Mouse (Mus musculus) heart, embryonic 14.5 days (tissue): ENCODE data around the gene Calhm6. TPM values are rescaled to one million over a fixed set of nuclear protein-coding genes. Genes with fewer than 3 reads are reported as not detected.

Source experiments
- ATAC-seq: fragments of 200-750 bp; cut with Nextera tagmentation; 2 replicates; pipeline ENCODE4 v1.8.0; 2017; ENCODE audit warnings: low read depth, moderate TSS enrichment; ENCODE audit not compliant: insufficient number of reproducible peaks, insufficient read depth, low FRiP score
- H3K27ac ChIP-seq, 2 experiments: fragments of 200-500 bp in 1 of 2; fragments of 300-500 bp in 1 of 2; sonication (generic) in 1 of 2; replicated peaks in 1 of 2; 2 replicates each; pipeline ENCODE4 v1.5.1; 2012 to 2014; ENCODE audit warnings: low read depth in 2 of 2, low read length in 2 of 2, control low read depth in 1 of 2, mild to moderate bottlenecking in 1 of 2, mixed read lengths in 1 of 2; ENCODE audit not compliant: control insufficient read depth in 1 of 2, insufficient read depth in 1 of 2
- H3K27me3 ChIP-seq: fragments of 300-500 bp; sonication (generic); 2 replicates; pipeline ENCODE4 v1.6.1; 2014; ENCODE audit warnings: mild to moderate bottlenecking, low read length, control low read depth; ENCODE audit not compliant: control insufficient read depth, insufficient read depth
- H3K36me3 ChIP-seq: fragments of 300-500 bp; sonication (generic); 2 replicates; pipeline ENCODE4 v1.6.1; 2014; ENCODE audit warnings: mild to moderate bottlenecking, control low read depth, low read length, mixed read lengths; ENCODE audit not compliant: control insufficient read depth, insufficient read depth
- H3K4me1 ChIP-seq, 2 experiments: fragments of 200-500 bp in 1 of 2; fragments of 300-500 bp in 1 of 2; sonication (generic) in 1 of 2; 2 replicates each; pipeline ENCODE4 v1.6.1; 2012 to 2014; ENCODE audit warnings: low read length in 2 of 2, control low read depth in 1 of 2, mixed read lengths in 1 of 2; ENCODE audit not compliant: control insufficient read depth in 2 of 2, insufficient read depth in 2 of 2
- H3K4me2 ChIP-seq: fragments of 300-500 bp; sonication (generic); 2 replicates; pipeline ENCODE4 v1.6.1; 2014; ENCODE audit warnings: mild to moderate bottlenecking, low read length
- H3K4me3 ChIP-seq, 2 experiments: fragments of 200-500 bp in 1 of 2; fragments of 300-500 bp in 1 of 2; sonication (generic) in 1 of 2; 2 replicates each; pipeline ENCODE4 v1.5.1; 2012 to 2014; ENCODE audit warnings: low read length in 2 of 2, mild to moderate bottlenecking in 2 of 2, control low read depth in 1 of 2, low read depth in 1 of 2, moderate library complexity in 1 of 2; ENCODE audit not compliant: control insufficient read depth in 1 of 2, insufficient read depth in 1 of 2
- H3K9ac ChIP-seq: fragments of 300-500 bp; sonication (generic); 2 replicates; pipeline ENCODE4 v1.6.1; 2014; ENCODE audit warnings: mild to moderate bottlenecking, low read length
- H3K9me3 ChIP-seq: fragments of 300-500 bp; sonication (generic); 2 replicates; pipeline ENCODE4 v1.6.1; 2016; ENCODE audit warnings: low read length, control low read depth; ENCODE audit not compliant: control insufficient read depth
- WGBS: fragments of 180-500 bp; shearing (Covaris S2); extraction: QIAGEN DNeasy Blood & Tissue Kit; methylation state at CpG from one replicate; pipeline ENCODE4 v1.1.7; 2014; 5-methylcytosine and 5-hydroxymethylcytosine counted together
- polyA plus RNA-seq: library from polyadenylated mRNA; unstranded; fragments of >200 nt; fragmentation: Nextera tagmentation; extraction: Ambion mirVana; gene quantifications from 2 replicates; pipeline ENCODE4 v1.2.1, GENCODE M21; 2014

The Calhm6 gene
- polyA plus RNA-seq, 1 experiment from 2014 or later, result 0.74 TPM

DNA sequence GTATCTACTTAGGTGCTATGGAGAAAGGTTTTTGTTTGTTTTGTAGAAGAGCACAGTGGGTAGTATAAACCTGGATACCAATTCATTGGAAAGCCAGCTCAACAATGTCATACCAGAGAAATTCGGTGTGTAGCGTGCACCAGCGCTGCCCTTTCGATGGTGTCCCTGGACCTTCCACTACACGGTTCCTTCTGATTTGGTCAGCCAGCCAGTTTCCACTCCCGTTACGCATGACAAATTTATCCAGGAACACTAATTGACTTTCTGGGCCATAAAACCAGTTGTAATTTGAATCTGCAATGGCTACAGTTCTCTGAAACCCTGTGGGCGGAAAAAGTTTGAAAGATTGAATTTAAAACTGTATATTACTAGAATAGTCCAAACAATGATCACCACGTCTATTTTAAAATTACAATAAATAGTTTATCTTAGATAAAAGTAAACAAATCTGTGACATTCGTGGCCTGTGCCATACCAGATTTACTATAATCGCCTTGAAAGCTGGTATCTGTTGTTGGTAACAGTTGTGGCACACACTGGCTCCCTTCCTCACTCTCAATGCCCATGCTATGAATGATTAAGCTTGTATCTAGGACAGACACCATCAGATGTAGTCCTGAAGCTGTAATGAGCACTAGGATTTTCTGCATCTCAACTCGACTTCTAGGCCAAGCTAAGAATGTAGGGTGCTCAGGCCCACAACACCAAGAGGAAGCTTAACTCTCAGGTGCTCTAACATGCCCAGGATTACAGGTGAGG is 28.2 kb upstream of the Calhm6 start:
- Histone ChIP-seq H3K9me3 (no peaks in the 10 kb centered on the region), H3K36me3 (peaks cover 34% of the 10 kb centered on the region), H3K27me3 (no peaks in the 10 kb centered on the region), H3K4me3 (no peak overlapping the region), H3K9ac (no peak overlapping the region), H3K27ac (no peak overlapping the region), H3K4me2 (no peak overlapping the region), H3K4me1 (peaks cover 4 to 8% of the 10 kb centered on the region in 2 experiments; a peak in 3 of 4 replicates)
- no peak for ATAC-seq
- 89% methylated on average over 12 of the region's 12 CpGs for WGBS

DNA sequence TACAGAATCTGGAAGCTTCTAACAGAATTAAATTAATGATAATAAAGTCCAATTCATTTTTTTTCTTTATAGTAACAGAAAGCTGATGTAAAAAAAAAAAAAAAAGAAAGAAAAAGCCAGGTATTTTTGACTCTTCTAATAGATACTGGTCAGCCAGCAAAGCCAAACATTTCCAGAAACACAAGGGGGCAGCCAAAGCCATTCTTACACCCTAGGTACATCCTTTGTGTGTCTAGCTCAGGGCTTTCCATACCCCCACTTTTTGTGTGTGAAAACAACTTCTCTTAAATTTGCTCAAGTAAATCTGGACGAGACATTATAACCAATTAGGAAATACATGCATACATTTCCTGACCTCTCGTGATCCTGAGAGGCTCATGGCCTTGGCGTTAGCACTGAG is 24.0 kb upstream of the Calhm6 start:
- ATAC-seq, result no peak
- Histone ChIP-seq H3K27me3 (no peaks in the 10 kb centered on the region), H3K36me3 (peaks cover 18% of the 10 kb centered on the region; the same call in 1 of the 2 replicates), H3K4me1 (peaks cover 2% of the 10 kb centered on the region in 2 experiments; a peak in 3 of 4 replicates), H3K9me3 (no peaks in the 10 kb centered on the region), H3K9ac (no peak overlapping the region), H3K27ac (no peak overlapping the region), H3K4me3 (no peak overlapping the region), H3K4me2 (no peak overlapping the region)
- 75% methylated on average over 3 of the region's 3 CpGs for whole genome bisulfite sequencing

DNA sequence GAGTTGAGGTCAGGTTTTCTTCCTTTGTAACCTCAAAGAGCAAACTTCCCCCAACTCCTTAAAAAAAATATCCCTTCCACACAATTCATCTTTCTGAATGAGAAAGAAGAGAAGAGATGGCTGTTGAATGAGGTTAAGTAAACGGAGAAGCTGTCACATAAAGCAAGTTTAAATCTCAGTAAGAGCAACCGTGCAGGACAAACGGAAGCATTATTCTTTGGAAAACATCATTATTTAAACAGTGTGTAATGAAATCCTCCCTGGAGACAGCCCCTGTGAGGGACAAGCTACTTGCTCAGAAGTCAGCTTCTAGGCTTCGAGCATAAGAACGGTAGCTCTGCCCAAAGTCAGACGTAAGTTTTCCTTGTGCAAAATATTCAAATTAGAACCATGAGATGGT is 22.7 kb upstream of the Calhm6 start:
- ATAC-seq, result no peak
- 75% methylated on average over 6 of the region's 6 CpGs for WGBS

GRCm38 (mm10) chr10:34149772-34150171 is 22.0 kb upstream of the Calhm6 start:
- no peaks in the 10 kb centered on the region for H3K4me1 ChIP-seq
- peaks cover 15% of the 10 kb centered on the region; the same call in 1 of the 2 replicates for H3K36me3 ChIP-seq
- H3K9me3 ChIP-seq, result no peaks in the 10 kb centered on the region
- no peak for ATAC-seq
- H3K4me2 ChIP-seq, result no peak overlapping the region
- 64% methylated on average over 3 of the region's 3 CpGs for WGBS
- no peaks in the 10 kb centered on the region for H3K27me3 ChIP-seq
- H3K27ac ChIP-seq, result no peak overlapping the region
- H3K4me3 ChIP-seq, result no peak overlapping the region
- no peak overlapping the region for H3K9ac ChIP-seq

More for the DNA sequence above, 22.7 kb upstream of the Calhm6 start:
- Histone ChIP-seq H3K4me2 (no peak overlapping the region), H3K9me3 (no peaks in the 10 kb centered on the region), H3K4me1 (no peaks in the 10 kb centered on the region), H3K4me3 (no peak overlapping the region), H3K27ac (no peak overlapping the region), H3K27me3 (no peaks in the 10 kb centered on the region), H3K36me3 (peaks cover 15% of the 10 kb centered on the region; the same call in 1 of the 2 replicates), H3K9ac (no peak overlapping the region)

DNA sequence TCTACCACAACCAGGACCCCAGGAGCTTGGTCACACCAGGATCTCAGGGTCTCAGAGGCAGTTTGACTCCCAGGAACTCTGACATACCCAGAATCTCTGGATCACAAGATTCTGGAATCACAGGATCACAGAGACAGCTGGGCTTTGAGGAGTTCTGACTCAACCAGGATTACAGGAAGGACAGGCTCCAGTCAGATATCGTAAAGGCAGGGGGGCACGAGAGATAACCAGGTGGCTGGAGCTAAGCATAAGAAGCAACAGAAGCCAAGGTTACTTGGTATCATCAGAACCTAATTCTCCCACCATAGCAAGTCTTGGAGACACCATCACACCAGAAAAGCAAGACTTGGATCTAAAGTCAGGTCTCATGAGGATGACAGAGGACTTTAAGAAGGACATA is 13.9 kb upstream of the Calhm6 start:
- Histone ChIP-seq H3K27me3 (no peaks in the 10 kb centered on the region), H3K9me3 (no peaks in the 10 kb centered on the region; the same call in 1 of the 2 replicates), H3K4me1 (peaks cover 5 to 6% of the 10 kb centered on the region in 2 experiments; a peak in 3 of 4 replicates), H3K36me3 (no peaks in the 10 kb centered on the region), H3K27ac (no peak overlapping the region), H3K9ac (no peak overlapping the region), H3K4me2 (no peak overlapping the region), H3K4me3 (no peak overlapping the region)
- 72% methylated on average over 2 of the region's 2 CpGs for WGBS
- ATAC-seq, result no peak

GRCm38 (mm10) chr10:34139768-34140167 is 12.0 kb upstream of the Calhm6 start:
- Histone ChIP-seq H3K4me2 (no peak overlapping the region), H3K36me3 (no peaks in the 10 kb centered on the region), H3K4me1 (peaks cover 7 to 10% of the 10 kb centered on the region in 2 experiments; a peak in 3 of 4 replicates), H3K9me3 (no peaks in the 10 kb centered on the region; the same call in 1 of the 2 replicates), H3K27me3 (no peaks in the 10 kb centered on the region), H3K4me3 (no peak overlapping the region), H3K27ac (no peak overlapping the region), H3K9ac (no peak overlapping the region)
- WGBS, result 53% methylated on average over 4 of the region's 4 CpGs
- ATAC-seq, result no peak

DNA sequence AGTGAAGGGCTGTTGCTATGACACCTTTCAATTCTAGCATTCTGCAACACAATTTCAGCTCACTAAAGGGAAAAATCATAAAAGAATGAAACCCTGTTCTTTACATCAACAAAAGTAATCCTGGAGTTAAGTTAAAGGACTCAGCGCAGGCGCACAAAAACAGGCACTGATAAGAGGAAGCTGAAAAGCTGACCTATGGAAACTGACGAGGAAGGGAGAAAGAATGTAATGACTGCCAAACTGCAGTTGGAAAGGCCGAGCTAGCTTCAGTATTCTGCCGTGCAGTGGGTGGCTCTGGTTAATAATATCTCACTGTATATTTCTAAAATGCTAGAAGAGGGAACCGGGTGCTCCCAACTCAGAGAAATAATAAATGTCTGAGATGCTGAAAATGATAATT is 10.2 kb upstream of the Calhm6 start:
- 0 out of 2 replicates have a peak overlapping the region, but pooled peaks have one; percentile 4 for H3K4me2 ChIP-seq
- no peaks in the 10 kb centered on the region for H3K27me3 ChIP-seq
- no peak overlapping the region; a peak in 1 of 4 replicates for H3K4me3 ChIP-seq
- H3K36me3 ChIP-seq, result no peaks in the 10 kb centered on the region
- H3K4me1 ChIP-seq, result peaks cover 7 to 10% of the 10 kb centered on the region in 2 experiments; a peak in 3 of 4 replicates
- 13% methylated on average over 6 of the region's 6 CpGs for WGBS
- ATAC-seq, result no peak
- H3K9ac ChIP-seq, result no peak overlapping the region
- no peaks in the 10 kb centered on the region; the same call in 1 of the 2 replicates for H3K9me3 ChIP-seq
- peak overlapping the region in 1 of 2 experiments; percentile 24; a peak in 2 of 4 replicates for H3K27ac ChIP-seq
